Mouse (Mus musculus): ENCODE results near the gene Spata1. TPM values are rescaled to one million over a fixed set of nuclear protein-coding genes. Genes with fewer than 3 reads are reported as not detected.

Gene Spata1
- polyA plus RNA-seq, 1 experiment: 2.0 TPM

GRCm38 (mm10) chr3:146419992-146420537 is 79.5 kb downstream of the Spata1 start:
- DNase-seq (ENCODE audit: low read depth): no peak

GRCm38 (mm10) chr3:146419534-146419933 is 80.0 kb downstream of the Spata1 start:
- DNase-seq (ENCODE audit: low read depth): no peak

DNA sequence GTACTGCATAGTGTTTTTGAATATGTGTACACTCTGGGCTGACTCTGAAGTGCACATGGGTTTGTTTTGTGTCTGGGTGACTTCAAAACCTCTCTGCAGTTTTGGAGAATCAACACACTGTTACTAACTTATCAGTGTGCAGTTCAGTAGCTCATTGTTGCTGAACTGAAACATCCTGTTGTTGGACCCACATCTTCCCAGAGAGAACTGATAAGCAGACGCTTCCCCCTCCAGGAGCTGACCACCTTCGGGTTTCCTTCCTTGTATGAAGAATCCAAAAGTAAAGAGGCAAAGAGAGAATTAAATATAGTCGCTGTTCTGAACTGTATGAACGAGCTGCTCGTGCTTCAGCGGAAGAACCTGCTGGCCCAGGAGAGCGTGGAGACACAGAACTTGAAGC is 80.7 kb downstream of the Spata1 start:
- no peak for DNase-seq (ENCODE audit: low read depth)

- DNase-seq (ENCODE audit: low read depth): no peak
These were observed 81.7 kb downstream of the Spata1 start for GRCm38 (mm10) chr3:146417873-146418272.

DNA sequence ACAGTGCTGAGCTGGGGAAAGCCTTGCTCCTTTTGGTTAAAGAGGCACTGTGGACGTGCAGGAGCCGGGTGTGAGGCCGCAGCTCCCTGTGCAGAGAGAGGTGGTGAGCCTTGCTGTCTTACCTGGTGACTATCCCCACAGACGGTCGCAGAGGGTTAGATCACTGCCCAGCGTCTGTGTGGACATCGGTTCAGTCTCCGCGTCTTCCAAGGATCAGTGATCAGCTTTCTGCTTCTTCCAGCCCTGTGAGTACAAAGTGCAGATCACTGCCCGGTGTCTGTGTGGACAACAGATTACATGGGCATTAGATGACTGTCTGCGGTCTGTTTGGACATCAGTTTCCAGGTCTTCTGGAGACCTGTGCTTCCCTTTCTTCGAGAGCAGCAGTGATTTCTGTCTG is 85.0 kb downstream of the Spata1 start:
- DNase-seq (ENCODE audit: low read depth): no peak

- DNase-seq (ENCODE audit: low read depth): no peak
These were observed 85.6 kb downstream of the Spata1 start for GRCm38 (mm10) chr3:146413992-146414391.

DNA sequence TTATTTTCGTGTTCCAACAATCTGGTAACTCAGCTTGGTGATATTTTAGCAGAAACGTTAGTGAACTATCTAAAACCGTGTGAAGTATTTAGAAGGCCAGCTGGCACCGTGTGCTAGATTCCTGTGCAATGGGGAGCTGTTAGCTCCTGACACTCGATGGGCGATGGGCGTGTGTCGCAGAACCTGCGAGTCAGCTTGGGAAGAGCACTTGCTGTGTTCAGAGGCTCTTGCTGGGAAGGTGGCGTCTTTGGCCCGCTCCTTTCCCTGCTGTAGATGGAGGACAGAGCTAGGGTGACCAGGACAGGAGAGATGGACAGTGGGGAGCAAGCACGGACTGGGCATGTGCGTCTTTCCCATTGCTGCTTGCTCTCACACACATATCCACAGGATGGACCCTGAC is 86.5 kb downstream of the Spata1 start:
- DNase-seq (ENCODE audit: low read depth): no peak

- DNase-seq (ENCODE audit: low read depth): no peak
These were observed 87.1 kb downstream of the Spata1 start for GRCm38 (mm10) chr3:146412480-146412879.

DNA sequence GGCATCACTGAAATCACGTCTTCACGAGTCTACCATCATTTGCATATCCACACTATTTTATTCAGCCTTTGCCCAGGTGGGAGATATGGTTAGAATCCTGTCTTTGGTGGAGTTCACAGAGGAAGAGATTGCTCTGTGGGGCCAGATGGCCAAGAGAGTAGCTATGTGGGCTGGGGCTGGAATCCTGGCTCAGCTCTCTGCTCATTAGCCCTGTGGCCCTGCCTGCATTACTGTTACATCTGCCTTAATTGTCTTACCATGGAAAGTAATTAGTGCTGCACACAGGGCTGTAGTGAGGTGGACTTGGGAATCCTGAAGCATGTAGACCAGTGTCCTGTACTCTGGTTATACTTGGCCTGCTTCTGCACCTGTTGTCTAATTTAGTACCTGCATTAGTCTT is 87.5 kb downstream of the Spata1 start:
- DNase-seq (ENCODE audit: low read depth): no peak

- DNase-seq (ENCODE audit: low read depth): no peak
These were observed 89.4 kb downstream of the Spata1 start for GRCm38 (mm10) chr3:146410114-146410513.

Other genes starting within 250 kb of the Spata1 start
- 8.4 and 10.6 TPM in 2 replicates for gene Ssx2ip, start 95.1 kb downstream of the Spata1 start, polyA plus RNA-seq (2012; rRNA removed)
- gene Ctbs, start 50.0 kb downstream of the Spata1 start, polyA plus RNA-seq (2012; rRNA removed): 7.3 and 8.5 TPM in 2 replicates
- gene Gng5, start 54 bp upstream of the Spata1 start, polyA plus RNA-seq (2012; rRNA removed): 670 and 713 TPM in 2 replicates
- gene Rpf1, start 21.7 kb upstream of the Spata1 start, polyA plus RNA-seq (2012; rRNA removed): 12.1 and 12.4 TPM in 2 replicates
- 1.5 and 3.8 TPM in 2 replicates for gene Uox, start 70.7 kb upstream of the Spata1 start, polyA plus RNA-seq (2012; rRNA removed)
- gene Dnase2b, start 115.8 kb upstream of the Spata1 start, polyA plus RNA-seq (2012; rRNA removed): 0.90 and 1.5 TPM in 2 replicates
- gene 4930503B20Rik, start 151.6 kb upstream of the Spata1 start, polyA plus RNA-seq (2012; rRNA removed): 0.76 and 1.8 TPM in 2 replicates
- 2.3 and 2.5 TPM in 2 replicates for gene Samd13, start 185.8 kb upstream of the Spata1 start, polyA plus RNA-seq (2012; rRNA removed)